Mouse (Mus musculus): ENCODE measurements around the gene Asb16. TPM values are rescaled to one million over a fixed set of nuclear protein-coding genes. Genes with fewer than 3 reads are reported as not detected.

The Asb16 gene
- not detected for polyA plus RNA-seq (2015; fragmentation: Illumina TruSeq; extraction: RNeasy Lipid Tissue Mini Kit (QIAGEN cat#74804); ENCODE audit: insufficient read depth, low replicate concordance)

DNA sequence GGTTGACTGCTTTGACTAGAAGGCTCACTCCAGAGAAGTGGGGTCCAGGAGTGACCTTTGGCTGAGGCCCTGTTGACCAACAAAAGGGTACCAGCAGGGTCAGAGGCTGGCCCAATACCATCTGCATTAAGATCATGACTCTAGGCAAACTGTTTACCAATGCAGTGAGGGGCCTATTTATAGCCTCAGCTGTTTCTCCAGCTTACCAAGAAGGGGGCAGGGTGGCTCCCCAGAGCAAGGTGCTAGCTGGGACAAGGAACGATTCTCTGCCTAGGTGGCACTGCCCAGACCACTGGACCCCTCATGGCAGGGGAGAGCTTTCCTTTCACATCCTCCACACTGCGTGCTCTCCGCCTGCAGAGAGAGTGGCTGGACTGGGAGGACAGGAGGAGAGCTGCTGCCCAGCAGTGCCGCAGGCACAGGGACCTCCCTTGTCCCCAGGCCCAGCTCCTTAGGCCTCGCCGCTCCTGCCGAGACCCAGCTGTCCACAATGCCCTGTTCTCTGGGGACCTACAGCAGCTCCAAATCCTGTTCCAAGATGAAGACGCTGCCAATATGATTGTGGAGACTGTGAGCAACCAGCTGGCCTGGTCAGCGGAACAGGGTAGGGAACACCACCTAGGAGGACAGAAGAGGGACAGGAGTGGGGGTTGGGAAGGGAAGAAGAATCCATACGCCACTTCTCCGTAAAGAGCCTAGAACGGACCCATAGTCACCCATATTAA, at the start of gene Asb16:
Asb16 (plus strand) TSS at position 224 of the 725 bp plus-strand sequence.

DNA sequence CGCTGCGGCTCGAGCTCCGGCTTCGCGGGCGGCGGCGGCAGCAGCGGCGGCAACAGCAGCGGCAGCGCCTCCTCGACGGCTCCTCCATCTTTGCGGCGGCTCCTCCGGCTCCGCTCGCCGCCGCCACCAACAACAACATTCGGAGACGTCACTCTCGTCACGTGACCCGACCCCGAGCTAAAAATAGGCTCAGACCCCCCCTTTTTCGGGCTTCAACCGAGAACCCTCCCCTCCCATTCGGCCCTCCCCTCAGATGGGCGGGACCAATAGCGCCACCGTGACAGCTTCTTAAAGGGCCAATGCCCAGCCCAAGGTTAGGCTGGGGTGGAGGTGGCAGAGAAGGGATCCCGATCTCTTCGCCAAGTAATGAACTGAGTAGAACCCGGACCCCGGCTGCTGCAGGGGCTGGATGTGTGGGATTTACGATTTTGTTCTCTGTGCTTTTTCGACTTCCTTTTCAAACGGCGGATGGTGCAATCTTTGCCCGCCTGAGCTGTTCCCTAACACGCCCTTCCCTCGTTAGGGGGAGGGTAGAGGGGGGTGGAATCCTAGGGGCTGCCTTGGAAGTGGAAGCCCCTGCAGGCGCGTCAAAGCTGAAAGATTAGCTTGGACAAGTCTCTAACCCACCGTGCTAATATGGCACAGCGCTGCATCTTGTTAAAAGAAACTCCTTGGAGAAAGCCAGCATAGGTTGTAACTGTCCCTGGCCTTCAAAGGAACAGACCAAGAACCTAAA, 38.4 kb upstream of the Asb16 start, which contains the start of gene Hdac5:
Hdac5 (minus strand) TSS at position 161 of the 736 bp plus-strand sequence.

DNA sequence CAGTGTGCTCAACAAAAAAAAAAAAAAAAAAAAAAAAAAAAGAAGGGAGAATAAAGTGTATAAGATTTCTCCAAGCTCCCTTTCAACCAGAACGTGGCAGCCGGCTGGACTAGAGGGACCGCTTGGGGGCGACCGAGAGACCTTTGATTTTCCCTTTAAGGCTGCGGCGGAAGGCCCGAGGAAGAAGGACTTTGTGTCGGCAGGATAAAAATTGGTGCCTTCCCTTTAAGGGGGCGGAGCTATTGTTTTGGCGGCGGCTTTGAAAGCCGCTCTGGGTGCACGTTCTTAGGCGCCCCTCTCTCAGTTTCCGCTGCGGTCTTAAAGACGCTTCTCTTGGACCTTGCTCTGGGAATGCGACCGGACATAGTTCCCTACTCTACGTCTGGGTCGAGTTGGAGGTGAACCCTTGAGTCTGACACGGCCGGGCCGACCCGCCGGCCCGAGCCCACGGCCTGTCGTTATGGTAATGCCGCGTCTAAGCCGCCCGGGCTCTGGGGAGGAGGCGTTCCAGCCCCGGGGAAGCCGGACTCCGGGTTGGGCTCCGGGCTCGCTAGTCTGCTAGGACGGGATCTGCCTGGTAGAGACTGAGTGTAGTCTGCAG, 19.8 kb upstream of the Asb16 start, which contains the start of gene BC030867:
BC030867 (plus strand) TSS at position 253 of the 601 bp plus-strand sequence.

DNA sequence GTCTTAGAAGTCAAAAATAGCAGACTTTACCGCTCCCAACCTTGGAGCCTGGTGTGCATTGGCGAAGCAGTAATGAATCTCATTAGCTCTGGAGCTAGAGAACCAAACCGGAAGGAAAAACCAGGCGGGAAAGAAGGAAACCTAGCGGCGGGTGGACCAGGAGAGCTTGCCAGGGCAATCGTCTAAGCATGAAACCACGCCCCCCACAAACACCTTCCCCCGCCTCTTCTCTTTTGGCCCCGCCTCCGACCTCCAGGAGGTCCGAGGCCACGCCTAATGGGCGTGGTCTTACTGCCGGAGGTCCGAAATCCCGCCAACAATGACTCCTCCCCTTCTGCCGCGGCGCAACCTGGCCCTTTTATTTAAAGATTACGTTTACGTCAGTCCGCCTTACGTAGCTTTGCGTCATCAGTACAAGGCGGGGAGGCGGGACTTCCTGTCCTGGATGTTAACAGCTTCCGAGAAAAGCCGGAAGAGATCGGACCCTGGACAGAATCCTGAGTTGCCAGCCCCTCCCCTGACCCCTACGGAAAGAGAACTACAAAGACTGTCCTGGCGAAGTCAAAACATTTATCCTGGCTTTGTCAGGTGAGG, 16.1 kb downstream of the Asb16 start, which contains the start of gene Tmub2:
Tmub2 (plus strand) TSS at position 431 of the 594 bp plus-strand sequence.

DNA sequence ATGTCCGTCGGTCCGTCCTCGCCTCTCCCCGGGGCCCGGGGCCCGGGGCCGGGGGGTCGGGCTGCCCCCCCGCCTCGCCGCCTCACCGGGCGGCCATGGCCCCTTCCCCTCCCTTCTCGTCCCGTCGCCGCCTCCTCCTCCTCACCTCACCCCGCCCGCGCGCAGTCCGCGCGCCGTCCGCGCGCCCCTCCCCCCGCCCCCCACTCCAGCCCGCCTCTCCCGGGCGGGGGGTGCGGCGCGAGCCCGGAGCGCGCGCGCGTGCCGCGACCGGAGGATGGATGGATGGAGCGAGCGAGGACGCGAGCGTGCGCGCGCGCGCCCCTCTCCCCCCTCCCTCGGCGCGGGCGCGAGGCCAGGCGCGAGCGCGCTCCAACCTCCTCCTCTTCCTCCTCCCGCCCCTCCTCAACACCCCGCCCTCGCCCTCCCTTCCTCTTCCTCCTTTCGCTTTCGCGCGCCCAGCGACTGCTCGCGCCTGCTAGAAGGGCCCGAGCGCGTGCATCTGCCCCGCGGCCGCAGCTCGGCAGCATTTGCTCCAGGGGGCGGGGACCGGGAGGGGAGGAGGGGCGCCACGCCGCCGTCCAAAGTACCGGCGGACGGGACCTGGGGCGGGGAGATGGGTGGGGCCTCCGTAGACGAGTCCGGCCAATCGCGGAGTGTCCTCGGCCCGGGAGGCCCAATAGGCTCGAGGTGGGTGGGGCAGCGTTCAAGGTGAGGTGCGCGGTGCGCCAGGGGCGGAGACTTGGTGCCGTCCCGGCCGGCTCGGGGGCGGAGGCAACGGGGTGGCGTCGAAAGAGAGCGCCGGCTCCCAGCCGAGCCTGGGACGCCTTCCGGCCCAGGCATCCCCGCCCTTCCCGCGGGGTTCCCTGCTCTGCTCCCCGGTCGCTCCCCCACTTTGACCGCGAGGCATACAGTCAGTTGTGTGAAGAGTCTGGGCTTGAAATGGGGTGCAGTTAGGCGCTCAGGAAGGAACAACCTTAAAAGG, 28.2 kb downstream of the Asb16 start, which contains the start of gene Atxn7l3:
Atxn7l3 (minus strand) TSS at position 141 of the 982 bp plus-strand sequence.

DNA sequence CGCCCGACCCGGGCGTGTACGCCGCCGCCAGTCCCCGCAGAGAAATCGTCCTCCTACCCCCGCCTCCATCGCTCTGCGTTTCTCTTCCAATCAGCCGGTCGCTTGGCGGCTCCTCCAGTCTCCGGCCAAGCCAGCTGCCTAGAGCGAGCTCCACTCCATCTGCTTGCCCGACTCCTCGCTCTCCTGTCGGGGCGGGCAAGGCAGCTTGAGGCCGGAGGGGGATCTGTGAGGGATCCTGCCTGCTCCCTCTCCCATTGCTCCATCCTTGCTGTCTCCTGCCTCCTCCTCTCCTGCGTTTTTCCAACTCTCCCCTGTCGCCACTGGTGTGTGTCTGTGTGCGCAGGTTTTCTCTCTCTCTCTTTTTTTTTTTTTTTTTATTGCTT, 50.9 kb downstream of the Asb16 start, which contains the start of gene Ubtf:
Ubtf (minus strand) TSS at position 333 of the 383 bp plus-strand sequence.

Other genes starting within 250 kb of the Asb16 start
- 2.9 TPM for gene Mpp3, start 240.3 kb upstream of the Asb16 start, polyA plus RNA-seq (2015; fragmentation: Illumina TruSeq; extraction: RNeasy Lipid Tissue Mini Kit (QIAGEN cat#74804); ENCODE audit: insufficient read depth, low replicate concordance)
- 14.5 TPM for gene Cd300lg, start 227.2 kb upstream of the Asb16 start, polyA plus RNA-seq (2015; fragmentation: Illumina TruSeq; extraction: RNeasy Lipid Tissue Mini Kit (QIAGEN cat#74804); ENCODE audit: insufficient read depth, low replicate concordance)
- 1.4 TPM for gene Mpp2, start 180.2 kb upstream of the Asb16 start, polyA plus RNA-seq (2015; fragmentation: Illumina TruSeq; extraction: RNeasy Lipid Tissue Mini Kit (QIAGEN cat#74804); ENCODE audit: insufficient read depth, low replicate concordance)
- gene Ppy, start 167.4 kb upstream of the Asb16 start, polyA plus RNA-seq (2015; fragmentation: Illumina TruSeq; extraction: RNeasy Lipid Tissue Mini Kit (QIAGEN cat#74804); ENCODE audit: insufficient read depth, low replicate concordance) = not detected
- gene Pyy, start 160.9 kb upstream of the Asb16 start, polyA plus RNA-seq (2015; fragmentation: Illumina TruSeq; extraction: RNeasy Lipid Tissue Mini Kit (QIAGEN cat#74804); ENCODE audit: insufficient read depth, low replicate concordance) = not detected
- gene Nags, start 123.2 kb upstream of the Asb16 start, polyA plus RNA-seq (2015; fragmentation: Illumina TruSeq; extraction: RNeasy Lipid Tissue Mini Kit (QIAGEN cat#74804); ENCODE audit: insufficient read depth, low replicate concordance) = not detected
- gene Tmem101, start 112.3 kb upstream of the Asb16 start, polyA plus RNA-seq (2015; fragmentation: Illumina TruSeq; extraction: RNeasy Lipid Tissue Mini Kit (QIAGEN cat#74804); ENCODE audit: insufficient read depth, low replicate concordance) = 6.3 TPM
- gene Lsm12, start 83.4 kb upstream of the Asb16 start, polyA plus RNA-seq (2015; fragmentation: Illumina TruSeq; extraction: RNeasy Lipid Tissue Mini Kit (QIAGEN cat#74804); ENCODE audit: insufficient read depth, low replicate concordance) = 36.5 TPM
- gene G6pc3, start 79.1 kb upstream of the Asb16 start, polyA plus RNA-seq (2015; fragmentation: Illumina TruSeq; extraction: RNeasy Lipid Tissue Mini Kit (QIAGEN cat#74804); ENCODE audit: insufficient read depth, low replicate concordance) = 22.7 TPM
- 17.0 TPM for gene Hdac5, start 38.6 kb upstream of the Asb16 start, polyA plus RNA-seq (2015; fragmentation: Illumina TruSeq; extraction: RNeasy Lipid Tissue Mini Kit (QIAGEN cat#74804); ENCODE audit: insufficient read depth, low replicate concordance)
- 1.2 TPM for gene BC030867, start 19.9 kb upstream of the Asb16 start, polyA plus RNA-seq (2015; fragmentation: Illumina TruSeq; extraction: RNeasy Lipid Tissue Mini Kit (QIAGEN cat#74804); ENCODE audit: insufficient read depth, low replicate concordance)
- 24.4 TPM for gene Tmub2, start 16.2 kb downstream of the Asb16 start, polyA plus RNA-seq (2015; fragmentation: Illumina TruSeq; extraction: RNeasy Lipid Tissue Mini Kit (QIAGEN cat#74804); ENCODE audit: insufficient read depth, low replicate concordance)
- gene Atxn7l3, start 27.9 kb downstream of the Asb16 start, polyA plus RNA-seq (2015; fragmentation: Illumina TruSeq; extraction: RNeasy Lipid Tissue Mini Kit (QIAGEN cat#74804); ENCODE audit: insufficient read depth, low replicate concordance) = 36.7 TPM
- gene Ubtf, start 51.0 kb downstream of the Asb16 start, polyA plus RNA-seq (2015; fragmentation: Illumina TruSeq; extraction: RNeasy Lipid Tissue Mini Kit (QIAGEN cat#74804); ENCODE audit: insufficient read depth, low replicate concordance) = 81.7 TPM
- 79.8 TPM for gene Slc4a1, start 97.5 kb downstream of the Asb16 start, polyA plus RNA-seq (2015; fragmentation: Illumina TruSeq; extraction: RNeasy Lipid Tissue Mini Kit (QIAGEN cat#74804); ENCODE audit: insufficient read depth, low replicate concordance)
- gene Rundc3a, start 124.7 kb downstream of the Asb16 start, polyA plus RNA-seq (2015; fragmentation: Illumina TruSeq; extraction: RNeasy Lipid Tissue Mini Kit (QIAGEN cat#74804); ENCODE audit: insufficient read depth, low replicate concordance) = 1.4 TPM
- gene Slc25a39, start 139.2 kb downstream of the Asb16 start, polyA plus RNA-seq (2015; fragmentation: Illumina TruSeq; extraction: RNeasy Lipid Tissue Mini Kit (QIAGEN cat#74804); ENCODE audit: insufficient read depth, low replicate concordance) = 60.0 TPM
- gene Grn, start 161.6 kb downstream of the Asb16 start, polyA plus RNA-seq (2015; fragmentation: Illumina TruSeq; extraction: RNeasy Lipid Tissue Mini Kit (QIAGEN cat#74804); ENCODE audit: insufficient read depth, low replicate concordance) = 109 TPM
- not detected for gene Fam171a2, start 178.9 kb downstream of the Asb16 start, polyA plus RNA-seq (2015; fragmentation: Illumina TruSeq; extraction: RNeasy Lipid Tissue Mini Kit (QIAGEN cat#74804); ENCODE audit: insufficient read depth, low replicate concordance)
- gene Itga2b, start 201.4 kb downstream of the Asb16 start, polyA plus RNA-seq (2015; fragmentation: Illumina TruSeq; extraction: RNeasy Lipid Tissue Mini Kit (QIAGEN cat#74804); ENCODE audit: insufficient read depth, low replicate concordance) = 4.6 TPM